Mouse (Mus musculus): Measurements from ENCODE around the gene Gm11114.

Gm11114 gene

GRCm38 (mm10) chr9:85312473-85312872 is at the start of gene Gm11114:
Gm11114 (plus strand) TSS chr9:85312773.
- no peak for DNase-seq (ENCODE audit: low read depth, low spot score)

DNA sequence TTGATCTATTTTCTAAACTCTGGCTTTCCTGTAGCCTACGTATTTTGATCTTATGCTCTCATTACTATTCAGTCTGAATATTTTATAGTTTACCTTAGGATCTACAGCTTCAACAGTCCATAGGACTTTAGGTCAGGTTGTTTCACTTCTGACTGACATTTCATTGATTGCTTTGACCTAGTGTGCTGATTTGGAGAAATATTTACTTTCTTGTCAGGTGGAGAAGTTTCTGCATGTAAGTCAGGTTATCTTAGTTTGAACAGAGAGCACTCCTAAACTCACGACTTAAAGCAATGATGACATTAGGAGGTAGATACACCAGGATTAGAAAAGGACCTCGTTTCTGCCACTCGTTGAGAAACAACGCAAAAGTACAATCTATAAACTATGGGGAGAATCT is 45.7 kb upstream of the Gm11114 start:
- DNase-seq (ENCODE audit: low read depth, low spot score): no peak

- DNase-seq (ENCODE audit: low read depth, low spot score): no peak
Measured at GRCm38 (mm10) chr9:85274114-85274513, 38.5 kb upstream of the Gm11114 start.

DNA sequence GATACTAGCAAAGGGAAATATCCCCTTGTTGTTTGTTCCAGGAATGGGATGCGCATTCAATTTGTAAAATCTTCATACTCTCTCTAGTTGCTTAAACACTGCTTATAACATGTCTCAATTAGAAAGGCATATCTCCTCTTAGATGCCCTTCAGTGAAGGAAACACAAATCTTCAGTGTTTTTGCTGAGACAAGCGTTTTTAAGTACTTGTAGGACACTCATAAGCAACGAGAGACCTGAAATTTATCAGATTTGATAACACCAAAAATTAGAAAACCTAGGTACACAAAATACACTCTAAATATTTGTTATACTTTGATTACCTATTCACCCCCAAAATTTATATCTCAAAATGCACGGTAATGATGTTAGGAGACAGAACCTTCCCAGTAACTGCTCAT is 9.7 kb upstream of the Gm11114 start:
- DNase-seq (ENCODE audit: low read depth, low spot score): no peak

- DNase-seq (ENCODE audit: low read depth, low spot score): no peak
Measured at GRCm38 (mm10) chr9:85303378-85303777, 9.2 kb upstream of the Gm11114 start.

- no peak for DNase-seq (ENCODE audit: low read depth, low spot score)
Measured at GRCm38 (mm10) chr9:85316122-85316521, 3.5 kb downstream of the Gm11114 start.

DNA sequence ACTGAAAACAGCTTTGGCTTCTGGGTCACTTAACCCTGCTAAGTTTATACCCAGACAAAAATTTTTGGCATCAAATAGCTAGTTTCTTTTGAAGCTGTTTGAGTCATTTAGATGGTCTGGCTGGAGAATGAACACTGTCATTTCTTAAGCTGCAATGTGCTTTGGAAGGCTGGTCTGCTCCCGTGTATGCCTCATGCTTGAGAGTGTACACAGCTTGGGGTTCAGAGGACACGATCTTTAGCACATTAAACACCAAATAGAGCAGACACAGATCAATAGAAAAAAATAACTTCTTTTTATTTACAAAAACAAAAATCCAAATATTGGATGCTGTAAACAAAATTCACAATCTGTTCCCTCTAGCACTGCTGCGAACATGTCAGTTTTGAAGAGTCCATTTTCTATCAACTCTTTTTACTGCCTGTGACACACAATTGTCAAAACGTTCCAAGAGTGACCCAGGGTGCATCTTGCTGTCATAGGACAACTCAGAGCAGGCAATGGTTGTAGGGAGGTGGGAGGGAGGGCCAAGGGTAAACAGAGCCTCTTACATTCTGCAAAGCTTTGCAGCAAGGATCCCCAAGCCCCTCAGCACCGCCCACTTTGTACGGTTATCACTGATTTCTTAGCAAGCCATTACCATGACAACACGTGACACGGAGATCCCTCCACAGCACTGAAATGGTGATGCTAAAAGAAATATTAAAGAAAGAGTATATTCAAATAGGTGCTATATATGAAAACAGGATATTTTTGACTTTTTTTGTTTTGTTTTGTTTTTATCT is 7.8 kb downstream of the Gm11114 start:
- no peak for DNase-seq (ENCODE audit: low read depth, low spot score)

DNA sequence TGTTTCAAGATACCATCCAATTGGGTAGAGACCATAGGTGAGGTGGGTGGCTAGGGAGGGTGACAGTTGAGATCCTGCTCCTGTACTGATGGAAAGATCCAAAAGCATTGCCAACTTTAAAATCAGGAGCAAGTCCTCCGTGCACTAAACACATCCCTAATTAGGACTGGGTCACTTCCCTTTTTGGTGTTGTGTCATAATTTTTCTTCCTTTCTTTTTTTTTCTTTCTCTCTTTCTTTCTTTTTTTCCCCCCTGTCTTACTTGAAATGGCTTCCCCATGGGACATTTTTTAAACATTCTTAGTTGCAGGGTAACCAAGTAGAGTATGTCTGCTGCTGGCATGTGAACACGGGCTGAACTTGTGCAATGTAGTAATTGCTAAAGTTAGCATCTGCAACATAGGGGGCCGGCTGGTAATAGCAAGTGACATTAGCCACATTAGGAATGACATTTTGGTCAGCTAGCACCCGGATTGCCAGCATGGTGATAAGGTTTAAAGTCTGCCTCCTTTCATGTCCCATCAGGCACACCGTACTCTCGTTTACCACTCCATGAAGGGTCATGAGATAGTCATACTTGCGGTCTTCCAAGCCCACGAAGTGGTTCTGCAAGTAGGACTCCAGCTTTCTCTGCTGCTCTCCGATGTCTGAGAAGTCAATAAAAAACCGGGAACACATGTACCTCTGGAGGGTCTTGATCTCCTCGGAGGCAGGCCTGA is 11.7 kb downstream of the Gm11114 start:
- DNase-seq (ENCODE audit: low read depth, low spot score): no peak

DNA sequence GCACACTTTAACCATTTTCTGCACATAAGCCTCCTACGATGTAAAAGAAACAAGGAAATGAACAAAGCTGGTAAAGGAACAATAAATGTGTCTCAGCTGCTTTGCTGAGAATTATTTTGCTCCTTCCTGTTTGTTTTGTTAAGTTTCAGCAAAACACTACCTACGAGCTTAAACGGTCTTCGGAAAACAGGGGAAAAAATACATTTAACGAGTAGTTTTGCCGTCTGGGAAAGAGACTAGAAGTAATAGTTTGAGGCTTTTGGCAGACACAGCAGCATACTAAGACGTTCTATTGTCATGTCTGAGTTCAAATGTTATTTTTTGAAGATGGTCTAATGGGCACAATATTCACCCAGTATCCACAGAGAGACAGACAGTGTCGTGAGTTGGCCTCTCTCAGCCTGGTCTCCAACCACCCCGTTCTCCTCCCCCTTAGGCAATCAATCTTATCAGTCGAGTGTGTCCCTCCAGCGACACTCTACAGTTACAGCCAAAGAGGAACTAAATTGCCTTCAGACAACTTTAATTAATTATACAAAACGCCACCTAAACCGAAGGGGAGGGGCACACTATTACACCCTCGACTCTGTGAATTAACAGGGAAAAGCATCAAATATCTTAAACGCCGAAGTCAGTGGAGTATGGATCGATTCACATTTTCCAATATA is 12.8 kb downstream of the Gm11114 start:
- no peak for DNase-seq (ENCODE audit: low read depth, low spot score)

DNA sequence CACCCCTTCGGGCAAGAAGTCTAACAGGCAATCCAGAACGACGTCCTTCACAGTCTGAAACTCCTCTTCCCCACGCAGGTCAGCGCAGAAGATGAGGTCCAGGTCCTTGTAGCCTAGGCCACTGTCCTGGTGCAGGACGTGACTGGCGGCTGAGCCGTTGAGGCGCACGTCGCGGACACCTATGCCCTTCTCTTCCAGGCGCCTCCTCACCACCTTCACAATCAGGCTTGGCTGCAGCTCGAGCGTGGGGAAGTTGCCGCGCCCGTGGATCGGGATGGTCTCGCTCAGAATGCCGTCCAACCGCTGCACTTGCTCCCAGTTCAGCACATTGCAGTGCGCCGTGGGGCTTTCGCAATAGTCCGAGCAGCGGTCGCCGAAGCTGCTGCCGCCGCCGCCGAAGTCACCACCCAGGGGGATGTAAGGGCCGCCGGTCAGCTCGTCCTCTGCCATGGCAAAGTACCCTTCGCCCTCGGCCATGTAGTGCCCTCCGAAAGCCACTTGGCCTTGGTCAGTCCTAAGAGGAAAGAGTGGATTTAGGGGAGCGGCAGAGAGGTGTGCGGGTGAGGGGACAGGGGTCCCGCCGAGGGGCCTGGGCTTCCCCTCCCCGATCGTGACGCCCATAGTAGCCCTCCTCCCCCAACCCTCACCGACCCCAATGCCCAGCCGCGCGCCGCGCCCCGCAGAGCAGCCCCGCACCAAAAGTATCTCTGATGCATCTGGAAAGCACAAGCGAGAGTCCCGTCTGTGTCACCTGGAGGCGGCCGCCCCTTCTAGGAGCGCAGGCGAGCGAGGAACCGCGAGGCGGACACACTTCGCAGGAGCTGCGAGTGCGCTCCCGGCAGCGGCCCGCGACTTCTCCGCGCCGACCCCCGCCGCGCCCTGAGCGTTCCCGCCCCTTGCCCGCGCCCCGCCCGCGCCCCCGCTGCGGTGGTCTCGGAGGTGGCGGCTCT is 14.0 kb downstream of the Gm11114 start:
- no peak for DNase-seq (ENCODE audit: low read depth, low spot score)

GRCm38 (mm10) chr9:85327242-85328211 is 15.0 kb downstream of the Gm11114 start, which contains the start of gene Tent5a:
Tent5a (minus strand) TSS chr9:85327348.
- no peak for DNase-seq (ENCODE audit: low read depth, low spot score)

DNA sequence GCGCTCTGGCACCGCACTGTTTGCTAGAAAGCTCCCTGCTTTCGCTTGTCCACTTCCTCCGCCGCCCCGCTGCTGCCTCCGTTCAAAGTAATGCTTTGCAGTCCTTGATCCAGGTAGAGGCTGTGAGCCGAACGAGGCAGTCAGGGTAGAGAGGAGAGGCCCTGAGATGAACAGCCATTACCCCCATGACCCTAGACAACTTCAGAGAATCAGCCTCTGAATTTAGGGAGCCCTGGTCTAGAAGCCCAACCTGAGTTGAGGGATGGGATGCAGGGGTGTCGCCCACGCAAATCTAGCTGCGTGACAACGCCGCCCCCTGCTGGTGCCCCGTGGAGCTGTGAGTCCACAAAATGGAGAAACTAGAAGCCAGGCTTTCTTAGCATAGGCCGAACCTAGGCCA is 15.7 kb downstream of the Gm11114 start:
- DNase-seq (ENCODE audit: low read depth, low spot score): no peak

DNA sequence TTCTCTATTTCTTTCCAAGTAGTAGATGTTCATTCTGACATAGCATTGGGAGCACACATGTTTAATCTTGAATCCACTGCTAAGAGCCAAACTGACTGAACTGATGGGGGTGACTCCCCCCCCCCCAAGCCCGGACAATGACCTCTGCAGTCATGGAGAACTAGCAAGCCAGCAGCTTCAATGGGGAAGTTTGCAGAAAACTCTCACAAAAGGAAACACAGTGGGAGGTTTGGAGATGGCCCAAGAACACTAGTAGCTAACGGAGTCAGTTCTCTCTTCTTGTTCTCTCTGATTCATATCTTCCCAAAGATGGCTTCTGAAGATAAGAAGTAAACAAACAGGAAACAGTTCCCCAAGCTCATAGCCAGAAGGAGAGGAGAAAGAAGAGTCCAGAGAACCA is 18.9 kb downstream of the Gm11114 start:
- DNase-seq (ENCODE audit: low read depth, low spot score): no peak

GRCm38 (mm10) chr9:85336046-85336445 is 23.5 kb downstream of the Gm11114 start:
- DNase-seq (ENCODE audit: low read depth, low spot score): no peak

GRCm38 (mm10) chr9:85340303-85340702 is 27.7 kb downstream of the Gm11114 start:
- no peak for DNase-seq (ENCODE audit: low read depth, low spot score)

GRCm38 (mm10) chr9:85342892-85343785 is 30.6 kb downstream of the Gm11114 start:
- no peak for DNase-seq (ENCODE audit: low read depth, low spot score)

- DNase-seq (ENCODE audit: low read depth, low spot score): no peak
Measured at GRCm38 (mm10) chr9:85347823-85348523, 35.4 kb downstream of the Gm11114 start.

DNA sequence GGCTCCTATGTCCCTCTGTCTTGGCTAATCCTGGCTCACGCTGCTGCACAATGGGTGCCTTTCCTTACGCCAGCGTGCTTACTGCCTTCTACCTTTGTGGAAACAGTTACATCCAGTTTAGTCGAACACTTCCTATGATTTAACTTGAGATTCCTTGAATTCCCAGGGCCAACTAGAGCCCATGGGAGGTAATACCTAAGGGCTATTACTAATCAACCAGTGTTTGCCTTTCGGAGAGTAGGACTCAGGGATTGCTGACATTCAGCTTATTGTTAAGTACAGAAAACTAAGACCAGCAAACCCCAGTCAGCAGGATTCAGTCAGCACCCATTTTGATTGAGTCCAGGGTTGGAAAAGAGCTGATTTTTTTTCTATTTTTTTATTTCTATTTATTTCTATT is 43.0 kb downstream of the Gm11114 start:
- DNase-seq (ENCODE audit: low read depth, low spot score): no peak

All from retina, adult 2 months (tissue).